Mouse (Mus musculus): ENCODE results near the gene Kcmf1.
A peak's percentile ranks its signal among the peaks of the same experiment; 100 is the strongest.
"Not testable (repeated sequence)": the region's sequence is repeated elsewhere in the genome, so short reads cannot be mapped to it uniquely, and the experiment has no call there.

The Kcmf1 gene

GRCm38 (mm10) chr6:72841986-72842502 is 57.7 kb downstream of the Kcmf1 start:
- no peak for DNase-seq (ENCODE audit: low read depth, low spot score)

DNA sequence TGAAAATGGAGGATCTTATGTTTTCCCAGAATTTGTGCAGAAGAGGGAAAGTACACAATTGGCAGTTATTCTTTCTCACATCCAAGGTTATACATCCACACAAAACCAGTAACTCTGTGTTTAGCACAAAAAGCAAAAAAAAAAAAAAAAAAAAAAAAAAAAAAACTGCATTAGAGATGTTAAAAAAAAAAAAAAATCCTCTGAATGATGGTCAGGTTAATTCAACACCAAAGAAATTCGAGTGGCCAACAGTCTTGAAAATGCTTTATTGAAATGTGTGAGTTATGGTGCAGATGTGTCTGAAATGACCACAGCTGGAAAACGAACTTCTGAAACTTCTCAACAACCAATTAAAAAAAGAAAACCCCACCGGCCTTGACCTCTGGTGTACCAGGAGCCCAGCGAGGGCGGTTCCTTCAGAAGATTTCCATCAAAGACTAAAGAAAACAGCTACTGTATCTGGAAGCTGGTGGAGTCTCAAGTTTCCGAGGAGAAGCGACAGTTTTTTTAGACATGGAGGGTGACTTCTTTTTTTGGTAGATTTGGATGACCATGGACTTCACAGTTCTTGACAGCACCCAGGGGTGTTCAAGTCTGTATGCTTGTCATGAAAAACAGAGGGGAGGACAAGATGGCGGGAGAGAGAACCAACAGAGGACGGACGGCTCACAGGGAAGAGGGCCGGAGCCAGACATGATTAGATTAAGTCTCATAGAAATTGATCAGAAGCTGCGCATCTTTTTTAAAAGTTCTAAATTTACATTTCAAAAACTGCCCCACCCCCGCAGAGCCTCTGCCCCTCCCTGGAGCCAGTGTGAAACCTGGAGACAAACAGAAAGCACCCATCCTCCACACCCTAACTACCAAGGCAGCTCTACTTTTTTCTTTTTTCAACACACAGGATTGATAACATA is 58.7 kb downstream of the Kcmf1 start:
- no peak for DNase-seq (ENCODE audit: low read depth, low spot score)

- DNase-seq (ENCODE audit: low read depth, low spot score): no peak
These were observed 62.0 kb downstream of the Kcmf1 start for GRCm38 (mm10) chr6:72837756-72838155.

- no peak for DNase-seq (ENCODE audit: low read depth, low spot score)
These were observed 65.3 kb downstream of the Kcmf1 start for GRCm38 (mm10) chr6:72834518-72834917.

GRCm38 (mm10) chr6:72831858-72832257 is 67.9 kb downstream of the Kcmf1 start:
- no peak for DNase-seq (ENCODE audit: low read depth, low spot score)

DNA sequence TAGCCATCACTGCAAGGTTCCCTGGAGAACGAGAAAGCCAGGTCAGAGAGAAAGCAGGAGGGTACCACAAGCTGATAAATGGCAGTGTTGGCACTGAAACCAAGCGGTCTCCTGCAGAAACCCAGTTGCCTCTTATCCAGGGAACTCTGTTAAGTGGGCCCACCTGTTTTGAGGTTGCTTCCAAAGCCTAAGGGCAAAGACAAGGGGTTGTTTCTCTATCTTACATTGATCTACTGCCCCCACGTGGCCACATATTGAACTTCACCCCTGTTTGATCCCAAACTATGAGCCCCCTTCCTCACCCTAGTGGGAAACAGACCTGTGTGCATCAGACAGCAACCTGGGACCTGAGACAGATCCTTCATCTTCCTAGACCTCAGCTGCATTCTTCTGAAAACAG is 68.5 kb downstream of the Kcmf1 start:
- DNase-seq (ENCODE audit: low read depth, low spot score): peak; percentile 84

GRCm38 (mm10) chr6:72828857-72829256 is 70.9 kb downstream of the Kcmf1 start:
- DNase-seq (ENCODE audit: low read depth, low spot score): peak; percentile 48

DNA sequence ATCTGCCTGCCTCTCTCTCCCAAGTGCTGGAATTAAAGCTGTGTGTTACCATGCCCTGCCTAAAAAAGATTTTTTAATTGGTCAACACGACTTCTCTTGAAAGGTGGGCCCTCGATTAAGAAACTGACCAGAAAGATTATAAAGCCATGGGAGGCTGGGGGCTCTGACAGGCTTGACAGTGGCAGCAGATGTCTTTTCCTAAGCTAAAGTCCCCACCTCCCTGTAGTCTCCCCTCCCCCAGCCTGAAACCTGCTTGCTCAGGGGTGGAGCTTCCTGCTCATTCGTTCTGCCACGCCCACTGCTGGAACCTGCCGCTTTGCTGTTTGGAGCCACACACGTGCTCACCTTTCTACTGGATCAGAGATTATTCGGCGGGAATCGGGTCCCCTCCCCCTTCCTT is 71.7 kb downstream of the Kcmf1 start:
- DNase-seq (ENCODE audit: low read depth, low spot score): not testable (repeated sequence)

DNA sequence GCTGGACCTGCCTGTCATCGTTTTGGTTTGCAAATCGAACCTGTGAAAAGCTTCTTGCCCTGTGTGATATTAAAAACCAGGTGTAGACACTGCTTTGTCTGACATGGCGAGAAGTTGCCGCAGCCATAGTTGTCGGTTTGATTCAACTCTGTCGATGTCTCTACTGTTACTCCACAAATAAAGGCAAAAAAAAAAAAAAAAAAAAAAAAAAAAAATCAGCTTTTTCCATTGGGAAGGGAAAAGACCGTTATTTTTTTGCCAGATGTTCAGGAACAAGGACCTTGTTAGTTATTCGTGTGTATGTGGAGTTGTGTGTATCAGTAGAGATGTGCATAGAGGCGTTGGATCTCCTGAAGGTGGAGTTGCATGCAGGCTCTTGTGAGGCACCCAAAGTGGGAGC is 74.0 kb downstream of the Kcmf1 start:
- no peak for DNase-seq (ENCODE audit: low read depth, low spot score)

GRCm38 (mm10) chr6:72824971-72825737 is 74.6 kb downstream of the Kcmf1 start:
- peak; percentile 47 for DNase-seq (ENCODE audit: low read depth, low spot score)

- DNase-seq (ENCODE audit: low read depth, low spot score): no peak
These were observed 86.3 kb downstream of the Kcmf1 start for GRCm38 (mm10) chr6:72813456-72813855.

GRCm38 (mm10) chr6:72810248-72810647 is 89.5 kb downstream of the Kcmf1 start:
- DNase-seq (ENCODE audit: low read depth, low spot score): no peak

DNA sequence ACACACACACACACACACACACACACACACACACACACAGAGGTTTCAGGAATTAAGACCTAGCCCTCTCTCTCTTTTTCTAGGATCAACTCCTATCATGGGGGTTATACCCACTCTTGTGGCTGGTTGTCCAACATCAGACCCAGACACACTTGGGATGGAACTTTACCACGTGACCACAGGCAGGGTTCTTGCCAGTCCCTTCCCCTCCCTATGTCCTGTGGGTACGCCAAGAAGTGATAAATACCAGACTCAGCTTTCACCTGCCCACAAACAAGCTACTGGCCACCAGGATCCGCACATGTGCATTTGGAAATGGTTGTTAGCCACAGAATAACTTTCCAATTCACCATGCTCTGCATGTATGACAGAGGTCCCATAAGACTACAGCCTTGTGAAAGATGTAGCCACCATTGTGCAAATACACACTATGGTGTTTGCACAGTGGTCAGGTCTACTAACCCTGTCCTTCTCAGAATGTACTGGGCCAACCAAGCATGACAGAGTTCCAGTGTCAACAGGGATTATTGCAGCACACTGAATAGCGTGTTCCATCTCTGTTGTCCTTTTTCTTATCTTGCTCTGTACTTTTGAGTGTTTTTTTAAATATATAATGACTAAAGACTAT is 90.1 kb downstream of the Kcmf1 start:
- DNase-seq (ENCODE audit: low read depth, low spot score): no peak

- DNase-seq (ENCODE audit: low read depth, low spot score): no peak
These were observed 91.4 kb downstream of the Kcmf1 start for GRCm38 (mm10) chr6:72808342-72808741.

- DNase-seq (ENCODE audit: low read depth, low spot score): no peak
These were observed 96.1 kb downstream of the Kcmf1 start for GRCm38 (mm10) chr6:72803669-72804068.

DNA sequence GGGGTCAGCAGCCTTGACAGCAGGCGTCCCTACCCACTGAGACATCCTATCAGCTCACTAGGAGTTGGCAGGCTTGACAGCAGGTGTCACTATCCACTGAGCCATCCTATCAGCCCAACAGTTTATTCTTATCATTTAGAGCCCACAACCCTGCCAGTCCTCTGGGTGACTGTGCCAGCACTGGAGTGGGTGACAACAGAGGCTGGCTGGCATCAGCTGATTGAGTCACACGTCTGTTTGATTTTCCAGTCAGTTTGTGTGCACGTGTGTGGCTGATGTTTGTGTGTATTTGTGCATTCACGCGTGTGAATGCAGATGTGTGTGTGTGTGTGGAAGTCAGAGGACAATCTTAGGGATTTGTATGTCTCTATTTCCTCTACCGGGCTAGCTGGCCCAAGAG is 97.7 kb downstream of the Kcmf1 start:
- DNase-seq (ENCODE audit: low read depth, low spot score): no peak

DNA sequence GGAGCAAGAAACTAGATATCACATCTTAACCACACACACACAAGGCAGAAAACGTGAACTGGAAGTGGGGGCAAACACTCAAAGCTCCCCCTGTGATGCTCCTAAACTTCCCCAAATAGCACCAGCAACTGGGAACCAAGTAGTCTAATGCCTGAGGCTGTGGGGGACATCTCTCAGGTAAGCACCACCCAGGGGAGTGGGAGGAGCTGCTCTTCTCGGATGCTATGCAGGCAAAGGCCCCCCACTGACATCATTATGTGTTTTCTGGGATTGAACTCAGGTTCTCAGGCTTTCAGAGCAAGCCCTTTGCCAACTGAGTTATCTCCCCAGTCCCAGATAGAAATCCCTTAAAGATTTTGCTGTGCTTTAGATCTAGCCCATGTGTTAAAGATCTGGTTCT is 99.1 kb downstream of the Kcmf1 start:
- no peak for DNase-seq (ENCODE audit: low read depth, low spot score)

DNA sequence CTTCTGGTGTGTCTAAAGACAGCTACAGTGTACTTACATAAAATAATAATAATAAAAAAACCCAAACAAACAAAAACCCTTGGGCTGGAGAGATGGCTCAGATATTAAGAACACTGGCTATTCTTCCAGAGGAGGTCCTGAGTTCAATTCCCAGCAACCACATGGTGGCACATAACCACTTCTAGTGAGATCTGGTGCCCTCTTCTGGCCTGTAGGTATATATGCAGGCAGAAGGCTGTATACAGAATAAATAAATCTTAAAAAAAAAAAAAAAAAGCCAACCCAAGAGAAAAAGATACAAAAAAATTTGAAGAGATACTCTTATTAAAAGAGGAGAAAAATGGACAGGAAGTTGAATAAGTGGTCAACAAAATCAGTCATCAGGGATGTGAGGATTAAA is 102.0 kb downstream of the Kcmf1 start:
- DNase-seq (ENCODE audit: low read depth, low spot score): no peak

GRCm38 (mm10) chr6:72795444-72795843 is 104.3 kb downstream of the Kcmf1 start:
- DNase-seq (ENCODE audit: low read depth, low spot score): no peak

- DNase-seq (ENCODE audit: low read depth, low spot score): no peak
These were observed 104.9 kb downstream of the Kcmf1 start for GRCm38 (mm10) chr6:72794870-72795269.

DNA sequence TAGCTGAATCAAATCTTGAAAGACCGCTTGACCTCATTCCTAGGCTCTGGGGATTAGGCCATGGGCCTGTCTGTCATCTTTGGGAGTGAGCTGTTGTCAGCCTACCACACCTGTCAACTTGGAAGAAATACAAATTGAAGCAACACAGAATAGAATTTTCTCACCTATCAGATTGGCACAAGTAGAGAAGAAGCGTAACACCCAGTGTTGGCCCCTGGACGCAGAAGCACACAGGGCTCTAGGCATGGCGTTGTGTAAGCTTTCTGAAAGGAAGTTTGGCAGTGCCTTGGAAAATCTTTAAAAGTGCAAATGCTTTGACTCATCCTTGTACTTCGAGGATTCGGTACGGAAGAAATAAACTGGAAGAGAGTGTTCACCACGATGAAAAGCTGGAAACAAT is 107.1 kb downstream of the Kcmf1 start:
- no peak for DNase-seq (ENCODE audit: low read depth, low spot score)

Measured in mesoderm, embryonic 11.5 days (tissue).